Mouse (Mus musculus): ENCODE measurements around the gene Sult2a7.

Gene Sult2a7

GRCm38 (mm10) chr7:14494130-14494529 lies at the start of gene Sult2a7:
Gene Sult2a7, minus strand, starts transcription at chr7:14494230.
- no peak for DNase-seq (ENCODE audit: low spot score in 2 of 2)

DNA sequence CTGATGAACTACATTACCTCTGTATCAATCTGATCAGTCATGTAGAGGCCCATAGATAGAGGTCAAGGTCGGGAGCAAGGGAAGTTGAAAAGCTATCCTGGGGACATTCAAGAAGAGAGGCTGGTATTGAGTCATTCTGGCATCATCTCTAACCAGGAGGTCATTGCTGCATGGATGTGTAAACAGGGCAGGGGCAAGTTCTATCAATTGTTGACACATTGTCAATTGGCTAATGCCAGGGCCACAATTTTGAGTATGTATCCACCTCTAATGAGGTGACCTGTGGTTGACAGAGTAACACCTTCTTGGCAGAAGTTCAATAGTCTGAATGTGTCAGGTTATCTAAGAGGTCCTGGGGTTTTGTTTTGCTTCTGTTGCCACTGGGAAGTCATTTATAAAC lies 31.2 kb upstream of the Sult2a7 start:
- no peak for DNase-seq (ENCODE audit: low spot score in 2 of 2)

DNA sequence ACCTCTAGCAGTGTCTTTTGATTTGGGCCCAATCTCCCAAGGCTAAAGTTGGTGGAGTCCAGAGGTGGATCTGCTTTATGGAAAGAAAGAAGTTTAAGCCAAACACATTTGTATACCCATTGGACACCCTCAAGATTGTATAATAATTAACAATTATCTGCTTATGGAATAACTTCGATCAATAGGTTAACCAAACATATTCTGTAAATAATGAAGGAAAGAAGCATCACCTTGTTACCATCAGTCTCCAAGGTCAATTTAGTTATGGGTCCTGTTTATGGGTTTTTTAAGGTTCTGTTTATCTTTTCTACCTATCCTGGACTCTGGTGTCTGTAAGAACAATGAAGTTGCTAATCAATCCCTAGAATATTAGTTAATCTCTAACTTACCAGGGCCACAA lies 28.6 kb upstream of the Sult2a7 start:
- DNase-seq (ENCODE audit: low spot score in 2 of 2) = no peak

DNA sequence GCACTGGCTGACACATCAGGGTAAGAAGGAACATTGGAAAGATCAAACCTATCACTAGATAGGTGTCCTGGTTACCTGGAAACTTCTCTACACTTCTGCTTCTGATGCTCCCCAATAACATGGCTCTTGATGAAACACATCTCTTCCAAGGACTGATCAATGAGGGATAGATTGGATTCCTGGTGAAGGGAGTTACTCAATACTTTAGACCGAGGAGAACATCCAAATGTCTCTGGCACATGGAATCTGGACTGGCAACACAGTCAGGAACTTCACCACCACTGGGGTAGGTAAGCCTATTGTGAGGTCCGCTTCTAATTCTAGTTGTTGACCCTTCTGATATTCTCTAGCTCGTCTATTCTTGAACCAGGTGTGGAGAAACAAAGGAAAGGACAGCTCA lies 24.3 kb upstream of the Sult2a7 start:
- no peak for DNase-seq (ENCODE audit: low spot score in 2 of 2)

DNA sequence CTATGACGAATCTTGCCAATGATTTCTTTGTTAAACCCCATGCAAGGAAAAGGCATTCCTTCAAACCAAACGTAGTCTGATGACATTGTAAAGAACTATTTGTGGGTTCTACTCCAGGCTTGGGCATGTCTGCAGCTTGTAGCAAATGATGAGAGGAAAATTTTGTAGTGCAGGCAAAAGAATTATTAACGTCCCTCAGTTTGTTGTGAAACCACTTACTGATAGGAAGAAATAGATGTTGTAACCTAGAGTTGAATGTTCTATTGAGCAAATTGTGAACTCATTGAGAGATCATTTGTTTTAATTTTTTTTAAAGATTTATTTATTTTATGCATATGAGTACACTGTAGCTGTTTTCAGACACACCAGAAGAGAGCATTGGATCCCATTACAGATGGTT lies 1.1 kb downstream of the Sult2a7 start:
- DNase-seq (ENCODE audit: low spot score in 2 of 2) = no peak

DNA sequence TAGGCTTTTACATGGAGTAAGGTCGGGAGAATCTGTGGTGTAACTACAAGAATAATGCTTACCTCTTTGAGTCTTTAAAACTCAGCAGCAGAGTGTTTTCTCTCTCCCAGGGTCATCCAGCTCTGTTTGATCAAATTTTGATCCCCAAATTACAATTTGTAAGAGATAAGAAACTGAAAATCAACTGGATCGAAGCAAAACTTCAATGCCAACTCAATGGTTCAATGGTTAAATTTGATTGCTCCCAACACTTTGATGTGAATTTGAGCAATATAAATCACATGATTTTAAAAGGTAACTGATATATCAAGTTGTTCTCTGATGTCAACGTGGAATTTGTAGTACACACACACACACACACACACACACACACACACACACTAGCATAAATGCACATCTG lies 47.5 kb downstream of the Sult2a7 start, which contains the start of gene Sult2a8:
Gene Sult2a8, minus strand, starts transcription at position 236 of the 400 bp plus-strand sequence.
- DNase-seq (ENCODE audit: low spot score in 2 of 2) = no peak

- no peak for DNase-seq (ENCODE audit: low spot score in 2 of 2)
Observed at GRCm38 (mm10) chr7:14439581-14439980, 54.4 kb downstream of the Sult2a7 start.

GRCm38 (mm10) chr7:14438484-14438883 lies 55.5 kb downstream of the Sult2a7 start:
- DNase-seq (ENCODE audit: low spot score in 2 of 2) = no peak

- no peak for DNase-seq (ENCODE audit: low spot score in 2 of 2)
Observed at GRCm38 (mm10) chr7:14438029-14438428, 56.0 kb downstream of the Sult2a7 start.

Measured in right cerebral cortex, postnatal 36 days (tissue).